Mouse (Mus musculus): ENCODE measurements around the gene P2ry12. TPM values are rescaled to one million over a fixed set of nuclear protein-coding genes. Genes with fewer than 3 reads are reported as not detected.

P2ry12 gene
- polyA plus RNA-seq, 1 experiment from 2014 or later: 4.3 TPM

GRCm38 (mm10) chr3:59225411-59225810 is 37.3 kb downstream of the P2ry12 start:
- H3K36me3 ChIP-seq: no peaks in the 10 kb centered on the region
- H3K4me1 ChIP-seq: peaks cover 2% of the 10 kb centered on the region; the same call in 1 of the 2 replicates
- no peaks in the 10 kb centered on the region for H3K27me3 ChIP-seq
- no peak overlapping the region for H3K27ac ChIP-seq
- H3K4me2 ChIP-seq (replicated peaks): no peak overlapping the region
- no peak for ATAC-seq (ENCODE audit: low FRiP score)
- H3K9me3 ChIP-seq (replicated peaks): no peaks in the 10 kb centered on the region
- H3K4me3 ChIP-seq: no peak overlapping the region
- H3K9ac ChIP-seq: no peak overlapping the region

- no peaks in the 10 kb centered on the region for H3K27me3 ChIP-seq
- H3K4me1 ChIP-seq: no peaks in the 10 kb centered on the region
- H3K9ac ChIP-seq: no peak overlapping the region
- WGBS: 89% methylated on average over 2 of the region's 2 CpGs
- H3K36me3 ChIP-seq: no peaks in the 10 kb centered on the region
- H3K9me3 ChIP-seq (replicated peaks): no peaks in the 10 kb centered on the region
- no peak overlapping the region for H3K4me2 ChIP-seq (replicated peaks)
- H3K27ac ChIP-seq: no peak overlapping the region
- no peak overlapping the region for H3K4me3 ChIP-seq
- ATAC-seq (ENCODE audit: low FRiP score): no peak
Measured at GRCm38 (mm10) chr3:59222303-59222702, 40.4 kb downstream of the P2ry12 start.

GRCm38 (mm10) chr3:59219326-59219725 is 43.3 kb downstream of the P2ry12 start:
- no peaks in the 10 kb centered on the region for H3K9me3 ChIP-seq (replicated peaks)
- H3K4me2 ChIP-seq (replicated peaks): no peak overlapping the region
- H3K36me3 ChIP-seq: no peaks in the 10 kb centered on the region
- no peaks in the 10 kb centered on the region for H3K27me3 ChIP-seq
- WGBS: 95% methylated on average over 2 of the region's 2 CpGs
- H3K4me3 ChIP-seq: no peak overlapping the region
- no peak overlapping the region for H3K27ac ChIP-seq
- no peaks in the 10 kb centered on the region for H3K4me1 ChIP-seq
- no peak overlapping the region for H3K9ac ChIP-seq
- ATAC-seq (ENCODE audit: low FRiP score): no peak

GRCm38 (mm10) chr3:59217211-59217610 is 45.5 kb downstream of the P2ry12 start:
- Histone ChIP-seq H3K9me3 (replicated peaks) (no peaks in the 10 kb centered on the region), H3K9ac (no peak overlapping the region), H3K27ac (no peak overlapping the region), H3K27me3 (no peaks in the 10 kb centered on the region), H3K4me2 (replicated peaks) (no peak overlapping the region), H3K36me3 (no peaks in the 10 kb centered on the region), H3K4me3 (no peak overlapping the region), H3K4me1 (no peaks in the 10 kb centered on the region)
- no peak for ATAC-seq (ENCODE audit: low FRiP score)
- 93% methylated on average over 10 of the region's 10 CpGs for WGBS

- no peaks in the 10 kb centered on the region for H3K36me3 ChIP-seq
- H3K27ac ChIP-seq: no peak overlapping the region
- H3K9ac ChIP-seq: no peak overlapping the region
- H3K4me3 ChIP-seq: no peak overlapping the region
- H3K27me3 ChIP-seq: no peaks in the 10 kb centered on the region
- H3K9me3 ChIP-seq (replicated peaks): no peaks in the 10 kb centered on the region
- H3K4me2 ChIP-seq (replicated peaks): no peak overlapping the region
- 0 out of 2 replicates have a peak, but pooled peaks cover 3% of the 10 kb centered on the region for H3K4me1 ChIP-seq
- ATAC-seq (ENCODE audit: low FRiP score): no peak
Measured at GRCm38 (mm10) chr3:59212404-59212803, 50.3 kb downstream of the P2ry12 start.

GRCm38 (mm10) chr3:59211784-59212183 is 50.9 kb downstream of the P2ry12 start:
- no peak overlapping the region for H3K4me3 ChIP-seq
- no peaks in the 10 kb centered on the region for H3K36me3 ChIP-seq
- H3K27me3 ChIP-seq: no peaks in the 10 kb centered on the region
- H3K4me2 ChIP-seq (replicated peaks): no peak overlapping the region
- no peak overlapping the region for H3K9ac ChIP-seq
- H3K4me1 ChIP-seq: 0 out of 2 replicates have a peak, but pooled peaks cover 3% of the 10 kb centered on the region
- 90% methylated on average over 8 of the region's 8 CpGs for WGBS
- no peaks in the 10 kb centered on the region for H3K9me3 ChIP-seq (replicated peaks)
- no peak for ATAC-seq (ENCODE audit: low FRiP score)
- H3K27ac ChIP-seq: no peak overlapping the region

GRCm38 (mm10) chr3:59210727-59211126 is 51.9 kb downstream of the P2ry12 start, which contains the start of gene P2ry13:
Gene P2ry13, minus strand, starts transcription at chr3:59210882.
- no peak within 1 kb of the TSS for H3K27ac ChIP-seq
- 92% methylated on average over 6 of the region's 6 CpGs for WGBS
- H3K9ac ChIP-seq: no peak within 1 kb of the TSS
- H3K4me1 ChIP-seq: 0 out of 2 replicates have a peak, but pooled peaks cover 3% of the 10 kb centered on the region
- no peak for ATAC-seq (ENCODE audit: low FRiP score)
- no peaks in the 10 kb centered on the region for H3K27me3 ChIP-seq
- H3K4me2 ChIP-seq (replicated peaks): no peak within 1 kb of the TSS
- no peak within 1 kb of the TSS for H3K4me3 ChIP-seq
- H3K36me3 ChIP-seq: no peaks in the 10 kb centered on the region
- H3K9me3 ChIP-seq (replicated peaks): no peaks in the 10 kb centered on the region

GRCm38 (mm10) chr3:59210089-59210488 is 52.6 kb downstream of the P2ry12 start:
- no peaks in the 10 kb centered on the region for H3K9me3 ChIP-seq (replicated peaks)
- no peak overlapping the region for H3K4me2 ChIP-seq (replicated peaks)
- no peak overlapping the region for H3K27ac ChIP-seq
- H3K4me1 ChIP-seq: 0 out of 2 replicates have a peak, but pooled peaks cover 3% of the 10 kb centered on the region
- no peaks in the 10 kb centered on the region for H3K27me3 ChIP-seq
- H3K36me3 ChIP-seq: no peaks in the 10 kb centered on the region
- 74% methylated on average over 8 of the region's 8 CpGs for WGBS
- no peak overlapping the region for H3K9ac ChIP-seq
- H3K4me3 ChIP-seq: no peak overlapping the region
- no peak for ATAC-seq (ENCODE audit: low FRiP score)

- no peaks in the 10 kb centered on the region for H3K9me3 ChIP-seq (replicated peaks)
- H3K27ac ChIP-seq: no peak overlapping the region
Measured at GRCm38 (mm10) chr3:59208650-59209548, 53.8 kb downstream of the P2ry12 start.

GRCm38 (mm10) chr3:59205941-59206340 is 56.7 kb downstream of the P2ry12 start:
- Histone ChIP-seq H3K4me2 (replicated peaks) (no peak overlapping the region), H3K27ac (no peak overlapping the region), H3K27me3 (no peaks in the 10 kb centered on the region), H3K36me3 (no peaks in the 10 kb centered on the region), H3K4me3 (no peak overlapping the region), H3K9me3 (replicated peaks) (no peaks in the 10 kb centered on the region), H3K9ac (no peak overlapping the region), H3K4me1 (0 out of 2 replicates have a peak, but pooled peaks cover 3% of the 10 kb centered on the region)
- no peak for ATAC-seq (ENCODE audit: low FRiP score)
- WGBS: 82% methylated on average over 4 of the region's 4 CpGs

More at GRCm38 (mm10) chr3:59208650-59209548, 53.8 kb downstream of the P2ry12 start:
- Histone ChIP-seq H3K27me3 (no peaks in the 10 kb centered on the region), H3K4me1 (0 out of 2 replicates have a peak, but pooled peaks cover 3% of the 10 kb centered on the region), H3K36me3 (no peaks in the 10 kb centered on the region), H3K4me2 (replicated peaks) (no peak overlapping the region), H3K4me3 (no peak overlapping the region), H3K9ac (no peak overlapping the region)
- ATAC-seq (ENCODE audit: low FRiP score): peak; percentile 41; the same call in 1 of the 2 replicates
- 63% methylated on average over 4 of the region's 4 CpGs for WGBS

GRCm38 (mm10) chr3:59204719-59205503 is 57.8 kb downstream of the P2ry12 start:
- ATAC-seq (ENCODE audit: low FRiP score): no peak
- 84% methylated on average over 11 of the region's 11 CpGs for WGBS
- Histone ChIP-seq H3K4me3 (no peak overlapping the region), H3K27ac (no peak overlapping the region), H3K9me3 (replicated peaks) (no peaks in the 10 kb centered on the region), H3K27me3 (no peaks in the 10 kb centered on the region), H3K4me2 (replicated peaks) (no peak overlapping the region), H3K4me1 (0 out of 2 replicates have a peak, but pooled peaks cover 3% of the 10 kb centered on the region), H3K36me3 (no peaks in the 10 kb centered on the region), H3K9ac (no peak overlapping the region)

GRCm38 (mm10) chr3:59203802-59204520 is 58.7 kb downstream of the P2ry12 start:
- Histone ChIP-seq H3K9ac (no peak overlapping the region), H3K9me3 (replicated peaks) (no peaks in the 10 kb centered on the region)
- WGBS: 78% methylated on average over 8 of the region's 8 CpGs

More at GRCm38 (mm10) chr3:59203802-59204520, 58.7 kb downstream of the P2ry12 start:
- ATAC-seq (ENCODE audit: low FRiP score): no peak
- H3K27me3 ChIP-seq: no peaks in the 10 kb centered on the region
- H3K27ac ChIP-seq: no peak overlapping the region
- H3K4me2 ChIP-seq (replicated peaks): no peak overlapping the region
- 0 out of 2 replicates have a peak, but pooled peaks cover 3% of the 10 kb centered on the region for H3K4me1 ChIP-seq
- no peaks in the 10 kb centered on the region for H3K36me3 ChIP-seq
- no peak overlapping the region for H3K4me3 ChIP-seq

Data from hindbrain, embryonic 12.5 days (tissue).